Mouse (Mus musculus) neural tube, embryonic 14.5 days (tissue): ENCODE data around the gene Nln. TPM values are rescaled to one million over a fixed set of nuclear protein-coding genes. Genes with fewer than 3 reads are reported as not detected.

Experiments used
- ATAC-seq: fragments of 200-750 bp; cut with Nextera tagmentation; 2 replicates; pipeline ENCODE4 v1.8.0; 2017; ENCODE audit warnings: low read depth, mild to moderate bottlenecking, moderate TSS enrichment, moderate library complexity
- H3K27ac ChIP-seq: fragments of 300-500 bp; sonication (generic); 2 replicates; pipeline ENCODE4 v1.5.1; 2014; ENCODE audit warnings: low read depth, mild to moderate bottlenecking, control low read depth, low read length, moderate library complexity, mixed read lengths
- H3K27me3 ChIP-seq: fragments of 300-500 bp; sonication (generic); 2 replicates; pipeline ENCODE4 v1.6.1; 2014; ENCODE audit warnings: low read length; ENCODE audit not compliant: control insufficient read depth, insufficient read depth
- H3K36me3 ChIP-seq: fragments of 300-500 bp; sonication (generic); 2 replicates; pipeline ENCODE4 v1.6.1; 2014; ENCODE audit warnings: low read length, mixed read lengths; ENCODE audit not compliant: control insufficient read depth, insufficient read depth
- H3K4me1 ChIP-seq: fragments of 300-500 bp; sonication (generic); 2 replicates; pipeline ENCODE4 v1.6.1; 2014; ENCODE audit warnings: low read length; ENCODE audit not compliant: control insufficient read depth, insufficient read depth
- H3K4me2 ChIP-seq: fragments of 300-500 bp; sonication (generic); 2 replicates; pipeline ENCODE4 v1.6.1; 2014; ENCODE audit warnings: mild to moderate bottlenecking, low read depth, low read length, control low read depth
- H3K4me3 ChIP-seq: fragments of 300-500 bp; sonication (generic); 2 replicates; pipeline ENCODE4 v1.5.1; 2014; ENCODE audit warnings: low read depth, low read length, control low read depth, mixed read lengths
- H3K9ac ChIP-seq: fragments of 300-500 bp; sonication (generic); replicated peaks from 2 replicates; pipeline ENCODE4 v1.6.1; 2014; ENCODE audit warnings: low read depth, mild to moderate bottlenecking, control low read depth, low read length, mixed read lengths
- H3K9me3 ChIP-seq: fragments of 300-500 bp; sonication (generic); 2 replicates; pipeline ENCODE4 v1.6.1; 2016; ENCODE audit warnings: low read length; ENCODE audit not compliant: control insufficient read depth
- WGBS: fragments of 180-500 bp; shearing (Covaris S2); extraction: QIAGEN DNeasy Blood & Tissue Kit; methylation state at CpG from one replicate; pipeline ENCODE4 v1.1.7; 2014; 5-methylcytosine and 5-hydroxymethylcytosine counted together
- polyA plus RNA-seq: library from polyadenylated mRNA; unstranded; fragments of >200 nt; fragmentation: Nextera tagmentation; extraction: Ambion mirVana; gene quantifications from 2 replicates; pipeline ENCODE4 v1.2.1, GENCODE M21; 2014

The Nln gene
- polyA plus RNA-seq, 1 experiment from 2014 or later: 71.6 TPM

DNA sequence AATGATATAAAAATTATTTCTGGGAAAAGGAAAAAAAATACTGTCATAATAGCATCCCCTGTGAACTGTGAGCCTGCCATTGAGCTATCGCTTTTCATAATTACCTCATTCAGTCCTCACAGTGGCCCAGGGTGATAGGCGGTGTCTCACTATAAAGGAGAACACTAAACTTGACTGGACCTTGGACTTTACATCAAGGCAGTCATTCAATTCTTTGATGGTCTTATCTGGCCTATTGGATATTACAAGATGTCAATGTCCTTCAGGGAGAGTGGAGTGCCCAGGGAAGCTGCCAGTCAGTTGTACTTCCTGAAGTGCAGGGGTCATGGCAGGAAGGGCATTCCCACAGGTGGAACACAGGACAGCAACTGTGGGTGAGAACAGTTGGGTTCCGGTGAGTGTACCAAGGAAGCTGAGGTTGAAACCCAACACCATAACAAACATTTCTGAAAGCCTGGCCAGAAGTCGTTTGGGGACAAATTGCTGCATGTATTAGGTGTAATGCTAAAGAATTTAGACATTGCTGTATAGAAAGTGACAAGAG lies 133.2 kb downstream of the Nln start:
- WGBS: 91% methylated on average over 4 of the region's 4 CpGs
- H3K36me3 ChIP-seq: no peaks in the 10 kb centered on the region

DNA sequence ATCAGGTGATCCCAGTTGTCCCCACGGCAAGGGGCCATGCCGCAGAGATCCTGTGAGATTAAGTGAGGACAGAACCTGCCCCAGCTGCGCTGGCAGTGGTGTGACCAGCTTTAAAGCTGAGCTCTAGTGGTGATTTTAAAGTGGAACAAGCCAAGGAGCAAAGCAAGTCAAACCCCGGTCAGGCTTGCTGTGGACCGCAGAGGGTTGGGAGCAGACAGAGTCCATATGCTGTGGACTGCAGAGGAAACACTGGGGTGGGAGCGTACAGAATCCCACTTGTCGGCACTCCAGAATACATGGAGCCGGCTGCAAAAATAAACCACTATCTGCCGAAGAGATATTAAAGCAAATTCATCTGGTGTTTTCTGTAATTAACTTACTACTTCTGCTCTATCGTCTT lies 134.3 kb downstream of the Nln start:
- no peak overlapping the region for H3K4me3 ChIP-seq
- no peak overlapping the region for H3K4me2 ChIP-seq
- no peaks in the 10 kb centered on the region for H3K36me3 ChIP-seq
- 89% methylated on average over 10 of the region's 10 CpGs for WGBS
- no peaks in the 10 kb centered on the region for H3K4me1 ChIP-seq
- H3K9me3 ChIP-seq: no peaks in the 10 kb centered on the region; the same call in 1 of the 2 replicates
- no peak for ATAC-seq
- H3K27ac ChIP-seq: no peak overlapping the region
- no peaks in the 10 kb centered on the region for H3K27me3 ChIP-seq
- no peak overlapping the region for H3K9ac ChIP-seq

More for the DNA sequence above, 133.2 kb downstream of the Nln start:
- Histone ChIP-seq H3K27ac (no peak overlapping the region), H3K27me3 (no peaks in the 10 kb centered on the region), H3K4me3 (no peak overlapping the region), H3K4me2 (no peak overlapping the region), H3K4me1 (no peaks in the 10 kb centered on the region), H3K9me3 (no peaks in the 10 kb centered on the region; the same call in 1 of the 2 replicates), H3K9ac (no peak overlapping the region)
- ATAC-seq: no peak

DNA sequence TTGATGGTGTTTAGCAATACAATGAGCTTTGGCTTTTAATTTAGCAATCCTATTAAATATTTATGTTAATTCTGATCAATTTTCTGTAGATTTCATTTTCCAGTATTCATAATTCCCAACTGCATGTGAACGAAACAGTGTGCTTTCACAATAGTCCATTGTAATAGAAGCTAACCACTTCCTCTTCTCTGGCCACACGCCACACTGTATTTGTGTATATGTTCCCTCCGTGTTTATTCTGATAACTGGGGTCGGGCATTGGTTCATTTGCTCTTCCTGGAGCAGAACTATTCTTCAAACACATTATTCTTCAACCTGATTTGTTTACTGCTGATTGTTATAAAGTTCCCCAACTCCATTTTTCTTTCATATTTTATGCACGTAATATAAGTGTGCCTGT lies 135.4 kb downstream of the Nln start:
- no peaks in the 10 kb centered on the region for H3K27me3 ChIP-seq
- H3K36me3 ChIP-seq: no peaks in the 10 kb centered on the region
- no peaks in the 10 kb centered on the region for H3K4me1 ChIP-seq
- H3K9me3 ChIP-seq: no peaks in the 10 kb centered on the region
- H3K27ac ChIP-seq: no peak overlapping the region
- H3K9ac ChIP-seq: no peak overlapping the region
- WGBS: 79% methylated on average over 5 of the region's 5 CpGs
- H3K4me3 ChIP-seq: no peak overlapping the region
- no peak overlapping the region for H3K4me2 ChIP-seq
- ATAC-seq: no peak

Other genes starting within 250 kb of the Nln start
- 14.5 and 16.9 TPM in 2 replicates for gene Erbin, start 189.1 kb downstream of the Nln start, polyA plus RNA-seq
- 33.0 and 38.5 TPM in 2 replicates for gene Sgtb, start 127 bp upstream of the Nln start, polyA plus RNA-seq
- 62.5 and 64.0 TPM in 2 replicates for gene Trappc13, start 68.9 kb upstream of the Nln start, polyA plus RNA-seq
- 42.7 and 43.5 TPM in 2 replicates for gene Trim23, start 69.2 kb upstream of the Nln start, polyA plus RNA-seq
- 8.3 and 11.3 TPM in 2 replicates for gene Cenpk, start 119.0 kb upstream of the Nln start, polyA plus RNA-seq
- 8.3 and 8.5 TPM in 2 replicates for gene Ppwd1, start 119.2 kb upstream of the Nln start, polyA plus RNA-seq
- gene Adamts6, start 178.2 kb upstream of the Nln start, polyA plus RNA-seq: 1.9 TPM in 2 replicates